Mouse (Mus musculus) stomach, postnatal 0 days (tissue): Measurements from ENCODE around the gene Necab3. TPM values are rescaled to one million over a fixed set of nuclear protein-coding genes. Genes with fewer than 3 reads are reported as not detected.

Experiments
- ATAC-seq: fragments of 200-750 bp; cut with Nextera tagmentation; 2 replicates; pipeline ENCODE4 v1.8.0; 2017; ENCODE audit not compliant: low FRiP score, low TSS enrichment
- DNase-seq: peaks from one replicate; pipeline ENCODE4 v3.0.0-alpha.2; 2016; ENCODE audit warnings: low spot score
- H3K27ac ChIP-seq: fragments of 300-500 bp; sonication (generic); replicated peaks from 2 replicates; pipeline ENCODE4 v1.5.1; 2014; ENCODE audit warnings: mild to moderate bottlenecking, control low read depth
- H3K27me3 ChIP-seq: fragments of 300-500 bp; sonication (generic); 2 replicates; pipeline ENCODE4 v1.6.1; 2014; ENCODE audit warnings: low read length; ENCODE audit not compliant: control insufficient read depth, insufficient read depth
- H3K36me3 ChIP-seq: fragments of 300-500 bp; sonication (generic); 2 replicates; pipeline ENCODE4 v1.6.1; 2014; ENCODE audit warnings: low read length, mixed read lengths; ENCODE audit not compliant: control insufficient read depth, insufficient read depth
- H3K4me1 ChIP-seq: fragments of 300-500 bp; sonication (generic); replicated peaks from 2 replicates; pipeline ENCODE4 v1.6.1; 2014; ENCODE audit warnings: antibody characterized with exemption; ENCODE audit not compliant: control insufficient read depth, insufficient read depth
- H3K4me2 ChIP-seq: fragments of 300-500 bp; sonication (generic); replicated peaks from 2 replicates; pipeline ENCODE4 v1.6.1; 2014; ENCODE audit warnings: low read depth, mild to moderate bottlenecking, control low read depth, moderate library complexity
- H3K4me3 ChIP-seq: fragments of 300-500 bp; sonication (generic); 2 replicates; pipeline ENCODE4 v1.5.1; 2014; ENCODE audit warnings: low read depth, low read length, control low read depth
- H3K9ac ChIP-seq: fragments of 300-500 bp; sonication (generic); 2 replicates; pipeline ENCODE4 v1.6.1; 2014; ENCODE audit warnings: mild to moderate bottlenecking, low read length, control low read depth, mixed read lengths
- H3K9me3 ChIP-seq: fragments of 300-500 bp; sonication (generic); 2 replicates; pipeline ENCODE4 v1.6.1; 2016; ENCODE audit warnings: low read length; ENCODE audit not compliant: control insufficient read depth
- CTCF ChIP-seq: IDR thresholded peaks from 2 replicates; pipeline ENCODE4 v1.5.1; 2016; ENCODE audit warnings: antibody characterized with exemption, low read depth, mild to moderate bottlenecking, moderate library complexity
- EP300 ChIP-seq: optimal IDR thresholded peaks from 2 replicates; pipeline ENCODE3; 2016; ENCODE audit warnings: antibody characterized with exemption
- WGBS: fragments of 180-500 bp; shearing (Covaris S2); extraction: QIAGEN DNeasy Blood & Tissue Kit; methylation state at CpG from one replicate; pipeline ENCODE4 v1.1.7; 2014; 5-methylcytosine and 5-hydroxymethylcytosine counted together
- polyA plus RNA-seq: library from polyadenylated mRNA; unstranded; fragments of >200 nt; fragmentation: Nextera tagmentation; extraction: Ambion mirVana; gene quantifications from 2 replicates; pipeline ENCODE4 v1.2.1, GENCODE M21; 2015

Gene Necab3
- polyA plus RNA-seq, 1 experiment from 2014 or later = 0.70 TPM

DNA sequence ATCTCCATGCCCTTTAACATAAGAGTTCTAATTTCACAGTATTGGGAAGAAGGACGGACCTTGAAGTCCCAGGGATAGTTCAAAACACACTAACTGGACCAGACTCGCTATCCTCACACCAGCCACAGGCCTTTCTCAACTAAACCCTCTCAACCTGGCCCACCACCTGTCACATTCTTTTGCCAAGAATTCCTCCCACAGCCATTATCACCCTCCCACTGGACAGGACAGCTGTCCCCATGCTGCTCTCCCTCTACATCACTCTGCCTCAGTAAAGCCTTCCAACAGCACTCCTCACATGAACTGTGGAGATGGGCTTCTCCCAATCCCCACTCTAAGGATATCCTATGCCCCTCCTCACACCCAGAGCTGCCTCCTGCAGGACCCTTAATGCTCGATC lies 6.9 kb upstream of the Necab3 start:
- Histone ChIP-seq H3K27me3 (no peaks in the 10 kb centered on the region), H3K4me1 (peaks cover 3% of the 10 kb centered on the region; the same call in 1 of the 2 replicates), H3K4me3 (no peak overlapping the region), H3K27ac (no peak overlapping the region), H3K9ac (no peak overlapping the region), H3K36me3 (peaks cover 6% of the 10 kb centered on the region; the same call in 1 of the 2 replicates), H3K4me2 (no peak overlapping the region), H3K9me3 (no peaks in the 10 kb centered on the region)
- DNase-seq = no peak
- 84% methylated on average over 3 of the region's 3 CpGs for WGBS
- ATAC-seq = no peak
- TF ChIP-seq EP300 (no peak), CTCF (no peak)

DNA sequence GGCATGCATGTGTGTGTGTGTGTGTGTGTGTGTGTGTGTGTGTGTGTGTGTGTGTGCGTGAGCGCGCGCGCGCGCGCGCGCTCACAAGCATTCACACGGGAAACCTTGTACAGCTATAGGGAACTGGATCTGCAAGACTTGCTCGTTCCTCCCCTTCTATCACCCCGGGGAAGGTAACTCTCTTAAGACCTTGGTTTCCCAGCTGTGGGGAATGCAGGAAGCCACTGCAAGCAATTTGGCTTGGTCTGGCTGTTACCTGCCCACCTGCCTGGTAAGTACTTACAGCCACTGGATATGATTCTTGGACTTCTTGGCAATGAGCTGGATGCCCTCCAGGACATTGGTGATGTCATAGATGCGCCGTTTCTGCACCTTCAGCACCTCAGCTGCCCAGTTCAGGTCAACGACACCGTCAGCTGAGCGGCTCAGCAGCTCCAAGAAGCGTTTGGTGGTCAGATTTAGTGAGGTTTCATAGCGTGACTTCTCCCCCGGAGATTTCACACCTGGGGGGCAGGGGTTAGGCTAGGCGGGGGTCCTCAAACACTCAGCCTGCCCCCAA lies 5.0 kb upstream of the Necab3 start:
- Histone ChIP-seq H3K27me3 (no peaks in the 10 kb centered on the region), H3K4me1 (peaks cover 3% of the 10 kb centered on the region; the same call in 1 of the 2 replicates), H3K4me3 (no peak overlapping the region), H3K36me3 (peaks cover 6% of the 10 kb centered on the region; the same call in 1 of the 2 replicates), H3K9me3 (no peaks in the 10 kb centered on the region), H3K4me2 (no peak overlapping the region), H3K27ac (no peak overlapping the region), H3K9ac (no peak overlapping the region)
- ATAC-seq (no peak), DNase-seq (no peak)
- no peak for TF ChIP-seq CTCF
- TF ChIP-seq EP300 = no peak
- WGBS = 85% methylated on average over 22 of the region's 22 CpGs

DNA sequence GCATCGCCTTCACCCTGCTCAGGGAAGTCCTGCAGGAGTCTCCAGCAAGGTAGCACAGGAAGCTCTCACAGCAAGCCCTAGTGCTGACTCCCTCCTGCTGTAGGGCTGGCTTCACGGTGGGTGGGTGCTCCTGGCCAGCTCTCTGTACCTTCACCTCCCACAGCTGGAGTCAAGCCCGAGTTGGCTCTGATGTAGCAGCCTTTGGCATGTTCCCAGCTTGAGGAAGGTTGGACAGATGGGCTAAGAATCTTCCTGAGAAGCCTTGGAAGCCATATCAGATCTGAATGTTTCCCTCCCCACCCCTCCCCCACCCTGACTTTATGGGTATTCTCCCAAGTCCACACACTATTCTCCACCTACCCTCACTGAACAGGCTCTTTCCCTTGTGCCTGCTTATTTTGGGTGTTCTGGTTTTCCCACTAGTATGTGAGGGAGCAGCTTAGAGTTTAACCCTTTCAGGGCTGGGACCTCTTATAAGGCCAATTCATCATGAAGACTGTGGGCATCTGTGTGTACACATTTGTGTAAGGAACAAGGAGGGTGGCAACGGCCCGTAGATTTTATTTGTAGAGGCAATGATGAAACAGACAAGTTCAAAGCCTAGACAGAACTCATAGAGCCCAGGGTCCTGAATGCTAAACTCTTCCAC lies 1.4 kb downstream of the Necab3 start:
- DNase-seq (peak; percentile 36), ATAC-seq (no peak)
- H3K4me3 ChIP-seq = no peak overlapping the region
- no peak overlapping the region for H3K27ac ChIP-seq
- H3K9me3 ChIP-seq = no peaks in the 10 kb centered on the region
- no peak overlapping the region for H3K4me2 ChIP-seq
- no peak overlapping the region for H3K9ac ChIP-seq
- H3K27me3 ChIP-seq = no peaks in the 10 kb centered on the region
- peaks cover 2% of the 10 kb centered on the region; the same call in 1 of the 2 replicates for H3K4me1 ChIP-seq
- peaks cover 6% of the 10 kb centered on the region; the same call in 1 of the 2 replicates for H3K36me3 ChIP-seq
- 32% methylated on average over 5 of the region's 5 CpGs for WGBS
- TF ChIP-seq EP300 (no peak), CTCF (no peak)

DNA sequence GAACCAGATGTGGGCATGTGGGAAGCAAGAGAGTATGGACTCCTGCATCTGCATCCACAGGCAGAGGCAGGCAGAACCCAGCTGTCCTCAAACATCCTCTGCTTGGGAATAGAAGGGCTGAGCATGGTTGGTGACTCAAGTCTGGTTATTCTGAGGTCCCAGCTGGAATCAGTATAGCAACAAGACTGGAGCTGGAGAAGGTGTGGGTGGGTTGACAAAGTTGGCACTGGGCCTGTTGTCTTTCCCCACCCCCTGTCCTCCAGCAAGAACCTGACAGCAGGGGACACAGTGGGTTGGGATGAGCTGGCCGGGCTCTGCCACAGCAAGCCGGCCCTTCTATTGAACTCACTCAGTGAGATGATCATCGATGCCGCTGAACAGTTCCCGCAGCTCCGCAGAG lies 3.5 kb downstream of the Necab3 start:
- H3K27me3 ChIP-seq = no peaks in the 10 kb centered on the region
- no peak for ATAC-seq
- H3K4me1 ChIP-seq = peaks cover 5% of the 10 kb centered on the region; the same call in 1 of the 2 replicates
- no peak overlapping the region for H3K9ac ChIP-seq
- H3K4me2 ChIP-seq = no peak overlapping the region
- no peaks in the 10 kb centered on the region for H3K9me3 ChIP-seq
- 89% methylated on average over 6 of the region's 6 CpGs for WGBS
- no peaks in the 10 kb centered on the region for H3K36me3 ChIP-seq
- TF ChIP-seq CTCF = no peak
- TF ChIP-seq EP300 = no peak
- H3K4me3 ChIP-seq = no peak overlapping the region
- no peak for DNase-seq
- no peak overlapping the region for H3K27ac ChIP-seq

DNA sequence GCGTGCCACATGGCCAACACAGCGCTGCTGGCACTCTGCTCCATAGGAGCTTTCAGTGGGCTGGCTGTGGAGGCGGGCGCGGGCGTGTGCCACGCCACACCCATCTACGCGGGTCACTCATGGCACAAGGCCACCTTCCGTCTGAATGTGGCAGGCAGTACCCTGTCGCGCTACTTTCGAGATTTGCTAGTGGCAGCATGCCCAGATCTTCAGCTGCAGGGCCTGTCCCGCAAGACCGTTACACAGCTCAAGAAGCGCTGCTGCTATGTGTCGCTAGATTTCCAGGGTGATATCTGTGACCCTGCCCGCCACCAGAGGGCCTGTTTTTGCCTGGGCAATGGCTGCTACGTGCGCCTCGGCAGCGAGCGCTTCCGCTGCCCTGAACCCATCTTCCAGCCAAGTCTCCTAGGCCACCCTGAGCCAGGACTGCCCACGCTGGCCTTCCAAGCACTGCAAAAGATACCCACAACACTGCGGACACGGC lies 6.2 kb downstream of the Necab3 start:
- no peaks in the 10 kb centered on the region for H3K9me3 ChIP-seq
- H3K9ac ChIP-seq = 0 out of 2 replicates have a peak overlapping the region, but pooled peaks have one; percentile 23
- H3K27ac ChIP-seq = no peak overlapping the region
- ATAC-seq (peak; percentile 54), DNase-seq (peak; percentile 73)
- 27% methylated on average over 27 of the region's 27 CpGs for WGBS
- no peaks in the 10 kb centered on the region for H3K36me3 ChIP-seq
- H3K4me3 ChIP-seq = peak overlapping the region; percentile 12; the same call in 1 of the 2 replicates
- peaks cover 10% of the 10 kb centered on the region; the same call in 1 of the 2 replicates for H3K4me1 ChIP-seq
- H3K27me3 ChIP-seq = no peaks in the 10 kb centered on the region
- no peak for TF ChIP-seq EP300
- peak; percentile 70 for TF ChIP-seq CTCF
- peak overlapping the region; percentile 47 for H3K4me2 ChIP-seq

DNA sequence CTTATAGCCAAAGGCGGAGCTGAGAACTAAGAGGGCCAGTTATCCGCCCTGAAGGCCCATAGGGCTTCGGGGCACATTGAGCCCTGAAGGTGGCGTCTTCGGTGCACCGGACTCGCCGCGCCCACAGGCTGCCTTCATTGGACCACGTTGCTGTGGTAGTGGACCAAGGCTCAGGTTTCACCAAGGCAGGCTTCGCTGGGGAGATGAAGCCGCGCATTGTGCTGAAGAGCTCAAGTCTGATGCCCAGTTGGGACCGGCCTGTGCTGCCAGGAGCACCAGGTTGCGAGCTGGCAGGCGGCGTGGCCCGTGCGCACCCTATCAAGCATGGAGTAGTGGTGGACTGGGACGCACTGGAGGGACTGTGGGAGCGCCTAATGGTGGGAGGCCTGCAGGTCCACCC lies 6.8 kb downstream of the Necab3 start:
- Histone ChIP-seq H3K4me2 (peak overlapping the region; percentile 47), H3K4me1 (peaks cover 10% of the 10 kb centered on the region; the same call in 1 of the 2 replicates), H3K9ac (0 out of 2 replicates have a peak overlapping the region, but pooled peaks have one; percentile 23), H3K9me3 (no peaks in the 10 kb centered on the region), H3K4me3 (peak overlapping the region; percentile 12; the same call in 1 of the 2 replicates), H3K27me3 (no peaks in the 10 kb centered on the region), H3K27ac (no peak overlapping the region), H3K36me3 (no peaks in the 10 kb centered on the region)
- no peak for ATAC-seq
- no peak for TF ChIP-seq EP300
- no peak; the same call in 1 of the 2 replicates for TF ChIP-seq CTCF
- peak; percentile 36 for DNase-seq
- 41% methylated on average over 21 of the region's 21 CpGs for WGBS
